Mouse (Mus musculus) liver, embryonic 18 days (tissue): Measurements from ENCODE around the gene Mterf1b. TPM values are rescaled to one million over a fixed set of nuclear protein-coding genes. Genes with fewer than 3 reads are reported as not detected.

Experiments
- polyA plus RNA-seq: library from polyadenylated mRNA; depleted of rRNA; stranded (reverse); fragments of >200 nt; gene quantifications from 2 replicates; pipeline ENCODE4 v1.2.3, GENCODE M21; 2012; rRNA removed

Mterf1b gene
- 1.2 and 1.4 TPM in 2 replicates for polyA plus RNA-seq

DNA sequence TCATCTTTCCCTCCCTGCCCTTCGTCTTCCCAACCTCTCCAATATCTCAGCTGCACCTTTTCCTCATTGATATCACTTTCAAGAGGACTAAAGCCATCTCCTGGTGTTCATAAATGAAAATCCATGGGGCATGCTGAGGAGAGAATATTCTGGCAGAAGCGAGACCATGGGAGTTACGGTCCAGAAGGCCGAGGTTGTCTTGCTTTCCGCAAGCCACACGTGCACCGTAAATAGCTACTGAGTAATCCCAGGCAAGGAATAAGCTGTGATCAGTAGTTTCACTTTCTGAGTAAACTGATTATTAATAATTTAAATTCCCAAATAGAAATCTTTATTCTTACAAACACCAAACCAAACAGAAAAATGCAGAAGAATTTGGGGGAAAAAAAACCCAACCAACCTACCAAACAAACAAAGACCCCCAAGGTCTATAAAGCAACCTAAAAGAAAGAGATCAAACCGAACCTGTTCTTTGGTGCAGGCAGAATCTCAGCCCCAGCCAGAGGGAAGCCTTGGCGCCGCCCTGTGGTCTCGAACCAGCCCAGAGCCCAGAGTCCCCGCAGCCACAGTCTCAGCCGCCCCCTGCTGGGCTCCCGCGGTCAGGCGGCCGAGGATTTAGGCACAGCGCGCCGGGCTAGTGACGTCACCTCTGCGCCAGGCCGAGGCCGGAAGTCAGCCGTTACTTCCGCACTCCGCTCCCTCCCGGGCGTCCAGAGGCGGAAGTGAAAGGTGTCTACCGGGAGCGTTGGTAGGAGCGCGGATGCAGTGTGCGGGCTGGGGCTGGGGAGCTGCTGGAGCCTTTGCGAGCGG lies at the start of gene Mterf1b:
Gene Mterf1b (plus strand): TSS at position 697 of the 810 bp plus-strand sequence.

Other genes starting within 250 kb of the Mterf1b start
- 54.0 and 65.5 TPM in 2 replicates for gene Cyp51, start 87.6 kb upstream of the Mterf1b start, polyA plus RNA-seq